Comparison of ENCODE assay signal across 8 mouse cellular contexts in the genomic region with DNA sequence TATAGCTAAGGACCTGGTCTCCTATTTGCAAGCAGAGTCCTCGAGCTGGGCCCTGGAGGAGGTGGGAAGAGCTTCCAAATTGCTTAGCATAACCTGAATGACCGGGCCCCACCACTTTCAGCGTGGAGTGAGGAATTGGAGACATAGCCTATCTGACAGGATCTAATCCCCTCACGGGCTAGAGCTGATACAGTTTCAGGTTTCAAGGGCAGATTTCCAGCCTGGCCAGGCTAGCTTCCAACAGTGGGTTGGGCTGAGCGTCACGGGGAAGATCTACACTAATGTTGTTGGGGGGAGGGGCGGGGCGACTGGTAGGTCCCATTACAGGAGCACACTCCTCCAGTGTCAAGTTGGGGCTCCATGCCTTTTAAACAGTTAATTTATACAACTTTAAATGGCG. TPM values are rescaled to one million over a fixed set of nuclear protein-coding genes. Genes with fewer than 3 reads are reported as not detected.
A peak's percentile ranks its signal among the peaks of the same experiment; 100 is the strongest.
DNase-seq lines count a peak whose midpoint lies in the region; ATAC-seq lines count a peak whose summit lies in the region.

No protein-coding gene starts in this region.

- peak; percentile 76 for DNase-seq in cerebellum, adult 11-12 months
- peak; percentile 77 for DNase-seq in adipocyte (ENCODE audit: low spot score)
- peak; percentile 58 for DNase-seq in gastrocnemius, postnatal 10 days
- peak; percentile 88 for DNase-seq in kidney, postnatal 14 days
- peak; percentile 80 for DNase-seq in lung, postnatal 36 days

- ATAC-seq in cerebellum, adult (ENCODE audit: insufficient number of reproducible peaks, low FRiP score, low TSS enrichment) = no peak
- no peak for ATAC-seq in granulocyte monocyte progenitor cell, adult 5-6 weeks (replicated peaks; ENCODE audit: poor library complexity, severe bottlenecking)
- no peak for ATAC-seq in megakaryocyte-erythroid progenitor cell, adult 5-6 weeks (replicated peaks; ENCODE audit: low FRiP score, low TSS enrichment, poor library complexity, severe bottlenecking)

RNA-seq across cellular contexts. Expression of gene Pcbp4, which starts 2.4 kb away (rescaled TPM):
- total RNA-seq in gastrocnemius, postnatal 10 days (2021) = 10 to 100 TPM; 54.2 to 68.2 TPM
- 4.5 TPM in 2 replicates for total RNA-seq in granulocyte monocyte progenitor cell, adult 5-6 weeks (2014; fragmentation: Nextera tagmentation)
- 1.2 and 3.6 TPM in 2 replicates for total RNA-seq in granulocyte monocyte progenitor cell, adult 5-6 weeks (2017)
- 0.40 and 6.6 TPM in 2 replicates for total RNA-seq in megakaryocyte-erythroid progenitor cell, adult 5-6 weeks (2014; fragmentation: Nextera tagmentation)
- 0.30 and 0.89 TPM in 2 replicates for total RNA-seq in megakaryocyte-erythroid progenitor cell, adult 5-6 weeks (2017)

RNA-seq across cellular contexts. Expression of gene Abhd14a, which starts 3.2 kb away (rescaled TPM):
- 10 to 100 TPM; 13.5 to 15.3 TPM for total RNA-seq in gastrocnemius, postnatal 10 days (2021)
- total RNA-seq in granulocyte monocyte progenitor cell, adult 5-6 weeks (2014; fragmentation: Nextera tagmentation) = 50.3 and 57.3 TPM in 2 replicates
- 26.0 and 27.0 TPM in 2 replicates for total RNA-seq in granulocyte monocyte progenitor cell, adult 5-6 weeks (2017)
- total RNA-seq in megakaryocyte-erythroid progenitor cell, adult 5-6 weeks (2014; fragmentation: Nextera tagmentation) = 40.5 and 56.0 TPM in 2 replicates
- total RNA-seq in megakaryocyte-erythroid progenitor cell, adult 5-6 weeks (2017) = 18.6 and 31.0 TPM in 2 replicates

RNA-seq across cellular contexts. Expression of gene Abhd14b, which starts 3.4 kb away (rescaled TPM):
- 1 to 10 TPM; 6.3 to 7.5 TPM for total RNA-seq in gastrocnemius, postnatal 10 days (2021)
- total RNA-seq in granulocyte monocyte progenitor cell, adult 5-6 weeks (2014; fragmentation: Nextera tagmentation) = 17.5 and 26.1 TPM in 2 replicates
- total RNA-seq in granulocyte monocyte progenitor cell, adult 5-6 weeks (2017) = 5.7 and 7.2 TPM in 2 replicates
- 11.9 and 14.9 TPM in 2 replicates for total RNA-seq in megakaryocyte-erythroid progenitor cell, adult 5-6 weeks (2014; fragmentation: Nextera tagmentation)
- 3.6 and 4.9 TPM in 2 replicates for total RNA-seq in megakaryocyte-erythroid progenitor cell, adult 5-6 weeks (2017)

RNA-seq across cellular contexts. Expression of gene Acy1, which starts 12.5 kb away (rescaled TPM):
- 10 to 100 TPM; 12.3 to 12.5 TPM for total RNA-seq in gastrocnemius, postnatal 10 days (2021)
- total RNA-seq in granulocyte monocyte progenitor cell, adult 5-6 weeks (2014; fragmentation: Nextera tagmentation) = 35.0 and 41.7 TPM in 2 replicates
- total RNA-seq in granulocyte monocyte progenitor cell, adult 5-6 weeks (2017) = 34.2 and 54.3 TPM in 2 replicates
- 17.3 and 22.0 TPM in 2 replicates for total RNA-seq in megakaryocyte-erythroid progenitor cell, adult 5-6 weeks (2014; fragmentation: Nextera tagmentation)
- total RNA-seq in megakaryocyte-erythroid progenitor cell, adult 5-6 weeks (2017) = 20.9 and 22.4 TPM in 2 replicates

RNA-seq across cellular contexts. Expression of gene Gpr62, which starts 15.1 kb away (rescaled TPM):
- under 1 TPM; 0.19 to 0.52 TPM for total RNA-seq in gastrocnemius, postnatal 10 days (2021)
- not detected in 2 replicates for total RNA-seq in granulocyte monocyte progenitor cell, adult 5-6 weeks (2014; fragmentation: Nextera tagmentation)
- total RNA-seq in granulocyte monocyte progenitor cell, adult 5-6 weeks (2017) = not detected in 2 replicates
- total RNA-seq in megakaryocyte-erythroid progenitor cell, adult 5-6 weeks (2014; fragmentation: Nextera tagmentation) = not detected in 2 replicates
- not detected in 2 replicates for total RNA-seq in megakaryocyte-erythroid progenitor cell, adult 5-6 weeks (2017)

Comparison
In these comparisons a context has a peak if more than half of its experiments do, and no peak if none do; other contexts are left out.
1. RNA of gene Pcbp4, which starts 2.4 kb away (total RNA-seq): 54.2 to 68.2 TPM in gastrocnemius, postnatal 10 days; 0.30 to 6.6 TPM in megakaryocyte-erythroid progenitor cell, adult 5-6 weeks and 1.2 to 4.5 TPM in granulocyte monocyte progenitor cell, adult 5-6 weeks; every median in the first group is over 4 times any median in the second.
2. Peak in every context shown above with its lines, with median percentiles within 50 percentile points of each other: DNase-seq.